Mouse (Mus musculus): ENCODE data around the gene Mier3. TPM values are rescaled to one million over a fixed set of nuclear protein-coding genes. Genes with fewer than 3 reads are reported as not detected.
A peak's percentile ranks its signal among the peaks of the same experiment; 100 is the strongest.

Gene Mier3
- total RNA-seq (2021) = 10 to 100 TPM; 24.0 to 30.4 TPM

GRCm38 (mm10) chr13:111680679-111681078 lies at the start of gene Mier3:
Mier3 (plus strand) TSS chr13:111680979.
- no peak for DNase-seq (ENCODE audit: extremely low spot score in 1 of 2, low spot score in 1 of 2)

GRCm38 (mm10) chr13:111634163-111635160 lies 46.3 kb upstream of the Mier3 start:
- no peak for DNase-seq (ENCODE audit: extremely low spot score in 1 of 2, low spot score in 1 of 2)

GRCm38 (mm10) chr13:111640319-111640718 lies 40.5 kb upstream of the Mier3 start:
- no peak for DNase-seq (ENCODE audit: extremely low spot score in 1 of 2, low spot score in 1 of 2)

GRCm38 (mm10) chr13:111643636-111644035 lies 37.1 kb upstream of the Mier3 start:
- no peak for DNase-seq (ENCODE audit: extremely low spot score in 1 of 2, low spot score in 1 of 2)

GRCm38 (mm10) chr13:111646204-111646603 lies 34.6 kb upstream of the Mier3 start:
- no peak for DNase-seq (ENCODE audit: extremely low spot score in 1 of 2, low spot score in 1 of 2)

- no peak for DNase-seq (ENCODE audit: extremely low spot score in 1 of 2, low spot score in 1 of 2)
Measured at GRCm38 (mm10) chr13:111647279-111647678, 33.5 kb upstream of the Mier3 start.

- DNase-seq (ENCODE audit: extremely low spot score in 1 of 2, low spot score in 1 of 2) = no peak
Measured at GRCm38 (mm10) chr13:111651020-111651419, 29.8 kb upstream of the Mier3 start.

GRCm38 (mm10) chr13:111655273-111655672 lies 25.5 kb upstream of the Mier3 start:
- DNase-seq (ENCODE audit: extremely low spot score in 1 of 2, low spot score in 1 of 2) = no peak

GRCm38 (mm10) chr13:111655856-111656255 lies 24.9 kb upstream of the Mier3 start:
- DNase-seq (ENCODE audit: extremely low spot score in 1 of 2, low spot score in 1 of 2) = no peak

- no peak for DNase-seq (ENCODE audit: extremely low spot score in 1 of 2, low spot score in 1 of 2)
Measured at GRCm38 (mm10) chr13:111656309-111656708, 24.5 kb upstream of the Mier3 start.

GRCm38 (mm10) chr13:111656769-111657168 lies 24.0 kb upstream of the Mier3 start:
- no peak for DNase-seq (ENCODE audit: extremely low spot score in 1 of 2, low spot score in 1 of 2)

- no peak for DNase-seq (ENCODE audit: extremely low spot score in 1 of 2, low spot score in 1 of 2)
Measured at GRCm38 (mm10) chr13:111658501-111659280, 22.1 kb upstream of the Mier3 start.

- no peak for DNase-seq (ENCODE audit: extremely low spot score in 1 of 2, low spot score in 1 of 2)
Measured at GRCm38 (mm10) chr13:111659430-111659829, 21.3 kb upstream of the Mier3 start.

GRCm38 (mm10) chr13:111660072-111660471 lies 20.7 kb upstream of the Mier3 start:
- no peak for DNase-seq (ENCODE audit: extremely low spot score in 1 of 2, low spot score in 1 of 2)

- DNase-seq (ENCODE audit: extremely low spot score in 1 of 2, low spot score in 1 of 2) = no peak
Measured at GRCm38 (mm10) chr13:111660556-111660955, 20.2 kb upstream of the Mier3 start.

- DNase-seq (ENCODE audit: extremely low spot score in 1 of 2, low spot score in 1 of 2) = no peak
Measured at GRCm38 (mm10) chr13:111668016-111668415, 12.8 kb upstream of the Mier3 start.

- no peak for DNase-seq (ENCODE audit: extremely low spot score in 1 of 2, low spot score in 1 of 2)
Measured at GRCm38 (mm10) chr13:111676841-111677240, 3.9 kb upstream of the Mier3 start.

GRCm38 (mm10) chr13:111684056-111684625 lies 3.4 kb downstream of the Mier3 start:
- DNase-seq (ENCODE audit: extremely low spot score in 1 of 2, low spot score in 1 of 2) = no peak

- peak; percentile 72 to 79 for DNase-seq (ENCODE audit: extremely low spot score in 1 of 2, low spot score in 1 of 2)
Measured at GRCm38 (mm10) chr13:111685751-111686462, 5.1 kb downstream of the Mier3 start.
